Mouse (Mus musculus) midbrain, embryonic 12.5 days (tissue): ENCODE results near the gene Thsd7b. TPM values are rescaled to one million over a fixed set of nuclear protein-coding genes. Genes with fewer than 3 reads are reported as not detected.
"Not testable (repeated sequence)": the region's sequence is repeated elsewhere in the genome, so short reads cannot be mapped to it uniquely, and the experiment has no call there.

Experiments used
- ATAC-seq: fragments of 200-750 bp; cut with Nextera tagmentation; 2 replicates; pipeline ENCODE4 v1.8.0; 2017; ENCODE audit warnings: low read depth, moderate TSS enrichment, moderate library complexity; ENCODE audit not compliant: low FRiP score
- H3K27ac ChIP-seq: fragments of 300-500 bp; sonication (generic); replicated peaks from 2 replicates; pipeline ENCODE4 v1.5.1; 2016; ENCODE audit warnings: mild to moderate bottlenecking
- H3K27me3 ChIP-seq: fragments of 300-500 bp; sonication (generic); 2 replicates; pipeline ENCODE4 v1.6.1; 2016; ENCODE audit warnings: mild to moderate bottlenecking
- H3K36me3 ChIP-seq: fragments of 300-500 bp; sonication (generic); 2 replicates; pipeline ENCODE4 v1.6.1; 2016
- H3K4me1 ChIP-seq: fragments of 300-500 bp; sonication (generic); 2 replicates; pipeline ENCODE4 v1.6.1; 2016
- H3K4me2 ChIP-seq: fragments of 300-500 bp; sonication (generic); replicated peaks from 2 replicates; pipeline ENCODE4 v1.6.1; 2016; ENCODE audit warnings: mild to moderate bottlenecking, moderate library complexity
- H3K4me3 ChIP-seq: fragments of 300-500 bp; sonication (generic); 2 replicates; pipeline ENCODE4 v1.5.1; 2016; ENCODE audit warnings: mild to moderate bottlenecking
- H3K9ac ChIP-seq: fragments of 300-500 bp; sonication (generic); replicated peaks from 2 replicates; pipeline ENCODE4 v1.6.1; 2016; ENCODE audit warnings: mild to moderate bottlenecking, moderate library complexity
- H3K9me3 ChIP-seq: fragments of 300-500 bp; sonication (generic); 2 replicates; pipeline ENCODE4 v1.6.1; 2016; ENCODE audit warnings: mild to moderate bottlenecking
- WGBS: fragments of 180-500 bp; shearing (Covaris S2); methylation state at CpG from one replicate; pipeline ENCODE4 v1.1.7; 2016; 5-methylcytosine and 5-hydroxymethylcytosine counted together
- polyA plus RNA-seq: library from polyadenylated mRNA; unstranded; fragments of >200 nt; fragmentation: Nextera tagmentation; extraction: Ambion mirVana; gene quantifications from 2 replicates; pipeline ENCODE4 v1.2.1, GENCODE M21; 2016

The Thsd7b gene
- polyA plus RNA-seq, 1 experiment from 2014 or later = 9.6 TPM

GRCm38 (mm10) chr1:129595447-129595846, 322.3 kb downstream of the Thsd7b start:
- Histone ChIP-seq H3K27me3 (no peaks in the 10 kb centered on the region), H3K4me2 (no peak overlapping the region), H3K9me3 (no peaks in the 10 kb centered on the region), H3K9ac (no peak overlapping the region), H3K36me3 (no peaks in the 10 kb centered on the region), H3K27ac (no peak overlapping the region), H3K4me3 (no peak overlapping the region), H3K4me1 (no peaks in the 10 kb centered on the region)
- ATAC-seq = no peak
- 87% methylated on average over 13 of the region's 13 CpGs for WGBS

- H3K27ac ChIP-seq = no peak overlapping the region
- no peaks in the 10 kb centered on the region for H3K36me3 ChIP-seq
- H3K4me1 ChIP-seq = peaks cover 5% of the 10 kb centered on the region; the same call in 1 of the 2 replicates
- no peaks in the 10 kb centered on the region for H3K27me3 ChIP-seq
- H3K4me3 ChIP-seq = no peak overlapping the region
- no peak overlapping the region for H3K4me2 ChIP-seq
- no peak overlapping the region for H3K9ac ChIP-seq
- no peaks in the 10 kb centered on the region for H3K9me3 ChIP-seq
- ATAC-seq = no peak
These were observed 327.8 kb downstream of the Thsd7b start for GRCm38 (mm10) chr1:129600933-129601332.

- no peaks in the 10 kb centered on the region for H3K27me3 ChIP-seq
- no peaks in the 10 kb centered on the region for H3K9me3 ChIP-seq
- no peak overlapping the region for H3K27ac ChIP-seq
- H3K4me3 ChIP-seq = no peak overlapping the region
- no peak overlapping the region for H3K4me2 ChIP-seq
- ATAC-seq = no peak
- H3K4me1 ChIP-seq = peaks cover 5% of the 10 kb centered on the region; the same call in 1 of the 2 replicates
- H3K9ac ChIP-seq = no peak overlapping the region
- no peaks in the 10 kb centered on the region for H3K36me3 ChIP-seq
These were observed 329.2 kb downstream of the Thsd7b start for GRCm38 (mm10) chr1:129602284-129602683.

- Histone ChIP-seq H3K4me1 (peaks cover 5% of the 10 kb centered on the region; the same call in 1 of the 2 replicates), H3K4me2 (no peak overlapping the region), H3K36me3 (no peaks in the 10 kb centered on the region), H3K27me3 (no peaks in the 10 kb centered on the region), H3K9me3 (no peaks in the 10 kb centered on the region), H3K27ac (no peak overlapping the region), H3K4me3 (no peak overlapping the region), H3K9ac (no peak overlapping the region)
- 78% methylated on average over 3 of the region's 3 CpGs for WGBS
- no peak for ATAC-seq
These were observed 335.3 kb downstream of the Thsd7b start for GRCm38 (mm10) chr1:129608395-129608794.

- no peaks in the 10 kb centered on the region for H3K4me1 ChIP-seq
- H3K27ac ChIP-seq = no peak overlapping the region
- no peak for ATAC-seq
- 75% methylated on average over 1 of the region's 1 CpGs for WGBS
- no peak overlapping the region for H3K4me2 ChIP-seq
- H3K9ac ChIP-seq = no peak overlapping the region
- H3K4me3 ChIP-seq = no peak overlapping the region
- H3K27me3 ChIP-seq = no peaks in the 10 kb centered on the region
- no peaks in the 10 kb centered on the region for H3K9me3 ChIP-seq
- no peaks in the 10 kb centered on the region for H3K36me3 ChIP-seq
These were observed 343.0 kb downstream of the Thsd7b start for GRCm38 (mm10) chr1:129616080-129616479.

GRCm38 (mm10) chr1:129619440-129620301, 346.6 kb downstream of the Thsd7b start:
- no peaks in the 10 kb centered on the region for H3K27me3 ChIP-seq
- ATAC-seq = peak; percentile 76
- no peaks in the 10 kb centered on the region for H3K4me1 ChIP-seq
- WGBS = 51% methylated on average over 7 of the region's 7 CpGs
- no peaks in the 10 kb centered on the region for H3K9me3 ChIP-seq
- no peaks in the 10 kb centered on the region for H3K36me3 ChIP-seq
- H3K4me2 ChIP-seq = no peak overlapping the region
- H3K4me3 ChIP-seq = no peak overlapping the region
- H3K9ac ChIP-seq = no peak overlapping the region
- H3K27ac ChIP-seq = no peak overlapping the region

- 94% methylated on average over 6 of the region's 6 CpGs for WGBS
- no peak overlapping the region for H3K9ac ChIP-seq
- no peaks in the 10 kb centered on the region for H3K36me3 ChIP-seq
- no peaks in the 10 kb centered on the region for H3K9me3 ChIP-seq
- no peaks in the 10 kb centered on the region for H3K27me3 ChIP-seq
- H3K4me2 ChIP-seq = no peak overlapping the region
- no peak overlapping the region for H3K4me3 ChIP-seq
- no peaks in the 10 kb centered on the region for H3K4me1 ChIP-seq
- H3K27ac ChIP-seq = no peak overlapping the region
- ATAC-seq = no peak
These were observed 351.4 kb downstream of the Thsd7b start for GRCm38 (mm10) chr1:129624519-129624918.

- no peak overlapping the region for H3K9ac ChIP-seq
- H3K4me2 ChIP-seq = no peak overlapping the region
- no peak overlapping the region for H3K27ac ChIP-seq
- H3K36me3 ChIP-seq = no peaks in the 10 kb centered on the region
- ATAC-seq = no peak
- no peaks in the 10 kb centered on the region for H3K9me3 ChIP-seq
- H3K27me3 ChIP-seq = no peaks in the 10 kb centered on the region
- 88% methylated on average over 4 of the region's 4 CpGs for WGBS
- no peaks in the 10 kb centered on the region for H3K4me1 ChIP-seq
- no peak overlapping the region for H3K4me3 ChIP-seq
These were observed 362.0 kb downstream of the Thsd7b start for GRCm38 (mm10) chr1:129635146-129635545.

GRCm38 (mm10) chr1:129644252-129644861, 371.3 kb downstream of the Thsd7b start:
- Histone ChIP-seq H3K27ac (no peak overlapping the region), H3K27me3 (no peaks in the 10 kb centered on the region), H3K9ac (no peak overlapping the region), H3K36me3 (no peaks in the 10 kb centered on the region), H3K4me1 (peaks cover 5% of the 10 kb centered on the region; the same call in 1 of the 2 replicates), H3K4me2 (no peak overlapping the region), H3K9me3 (no peaks in the 10 kb centered on the region), H3K4me3 (no peak overlapping the region)
- ATAC-seq = peak; percentile 62
- WGBS = 62% methylated on average over 8 of the region's 8 CpGs

GRCm38 (mm10) chr1:129651448-129651847, 378.3 kb downstream of the Thsd7b start:
- H3K4me3 ChIP-seq, H3K4me1 ChIP-seq, ATAC-seq, H3K27ac ChIP-seq, H3K27me3 ChIP-seq, H3K9me3 ChIP-seq, H3K36me3 ChIP-seq, H3K4me2 ChIP-seq, H3K9ac ChIP-seq: not testable (repeated sequence)
- 90% methylated on average over 6 of the region's 6 CpGs for WGBS

- Histone ChIP-seq H3K4me1 (no peaks in the 10 kb centered on the region), H3K4me3 (no peak overlapping the region), H3K27ac (no peak overlapping the region), H3K9ac (no peak overlapping the region), H3K36me3 (no peaks in the 10 kb centered on the region), H3K9me3 (no peaks in the 10 kb centered on the region), H3K27me3 (no peaks in the 10 kb centered on the region), H3K4me2 (no peak overlapping the region)
- ATAC-seq = no peak
- 74% methylated on average over 3 of the region's 3 CpGs for WGBS
These were observed 384.9 kb downstream of the Thsd7b start for GRCm38 (mm10) chr1:129658045-129658444.

GRCm38 (mm10) chr1:129675878-129676277, 402.8 kb downstream of the Thsd7b start:
- Histone ChIP-seq H3K9ac (no peak overlapping the region), H3K4me3 (no peak overlapping the region), H3K4me2 (no peak overlapping the region), H3K27me3 (no peaks in the 10 kb centered on the region), H3K9me3 (no peaks in the 10 kb centered on the region), H3K4me1 (no peaks in the 10 kb centered on the region), H3K36me3 (no peaks in the 10 kb centered on the region), H3K27ac (no peak overlapping the region)
- 73% methylated on average over 1 of the region's 1 CpGs for WGBS
- no peak for ATAC-seq
